Comparison of ENCODE assay signal across 13 mouse cellular contexts in the genomic region with DNA sequence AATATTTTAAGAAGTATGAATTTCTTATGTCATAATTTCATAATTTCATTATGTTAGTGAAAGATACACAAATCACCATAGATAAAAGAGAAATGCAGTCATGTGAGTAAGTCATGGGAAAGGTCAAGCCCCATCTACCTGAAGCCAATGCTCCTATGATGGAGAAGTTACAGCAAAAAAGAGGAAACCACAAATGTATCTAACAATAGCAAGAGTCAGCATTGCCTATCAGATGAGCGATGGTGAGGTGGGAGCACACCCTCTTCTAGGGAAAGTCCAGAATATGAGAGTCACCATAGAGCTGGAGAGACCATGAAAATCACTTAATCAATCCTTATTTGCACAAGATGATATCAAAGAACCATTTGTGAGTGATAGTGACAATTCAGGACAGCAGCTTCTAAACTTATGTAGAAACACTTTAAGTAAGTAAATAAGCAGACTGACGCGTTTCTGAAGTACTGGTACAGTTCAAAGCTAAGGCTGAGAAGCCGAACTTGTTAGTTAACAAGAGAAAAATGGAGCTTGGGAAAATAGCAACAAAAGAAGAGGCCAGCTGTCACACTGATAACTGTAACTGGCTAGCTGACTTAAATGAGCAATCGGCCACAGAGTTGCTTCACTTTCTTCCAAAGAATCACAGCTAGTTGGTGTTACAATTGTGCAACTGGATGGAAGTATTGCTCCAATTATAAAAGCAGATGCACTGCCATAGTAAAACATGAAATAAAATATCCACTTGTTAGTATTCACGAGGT.
"Had no signal": no experiment of that assay in that cellular context is flagged by ENCODE, and none has a peak within 500 bp of the region (broad histone marks: within the 10 kb centered on the region; RNA-seq: fewer than 3 reads in every experiment).

No protein-coding gene starts in this region.

- H3K4me2 ChIP-seq: liver, embryonic 11.5 days; liver, embryonic 15.5 days; neural tube, embryonic 15.5 days had no signal

- H3K9me3 ChIP-seq: liver, embryonic 15.5 days; midbrain, embryonic 10.5 days; neural tube, embryonic 15.5 days had no signal

- H3K27ac ChIP-seq: layer of hippocampus, adult 2 months; liver, embryonic 15.5 days; midbrain, embryonic 10.5 days; neural tube, embryonic 15.5 days; stomach, postnatal 0 days had no signal

- H3K4me1 ChIP-seq: liver, embryonic 15.5 days; midbrain, embryonic 10.5 days; neural tube, embryonic 15.5 days had no signal

- H3K27me3 ChIP-seq: liver, embryonic 15.5 days; neural tube, embryonic 15.5 days had no signal

- H3K4me3 ChIP-seq: layer of hippocampus, adult 2 months; liver, embryonic 15.5 days; midbrain, embryonic 10.5 days; myocyte; neural tube, embryonic 15.5 days had no signal

- H3K36me3 ChIP-seq: liver, embryonic 15.5 days; midbrain, embryonic 10.5 days; neural tube, embryonic 15.5 days had no signal

- DNase-seq: kidney, adult 18-20 months; kidney, postnatal 10 days; kidney, postnatal 4 days; left cerebral cortex, postnatal 4 days; midbrain, embryonic 14.5 days; thymus, postnatal 14 days had no signal

- H3K9ac ChIP-seq: liver, embryonic 15.5 days; neural tube, embryonic 15.5 days had no signal
